Mouse (Mus musculus) hindbrain, postnatal 0 days (tissue): Measurements from ENCODE around the gene Ddx39. TPM values are rescaled to one million over a fixed set of nuclear protein-coding genes. Genes with fewer than 3 reads are reported as not detected.

Source experiments
- ATAC-seq: fragments of 200-750 bp; cut with Nextera tagmentation; 2 replicates; pipeline ENCODE4 v1.8.0; 2017; ENCODE audit warnings: mild to moderate bottlenecking, moderate TSS enrichment, moderate library complexity
- DNase-seq: peaks from one replicate; pipeline ENCODE4 v3.0.0-alpha.2; 2015; ENCODE audit warnings: low spot score
- H3K27ac ChIP-seq: fragments of 300-500 bp; sonication (generic); 2 replicates; pipeline ENCODE4 v1.5.1; 2014; ENCODE audit warnings: mild to moderate bottlenecking
- H3K27me3 ChIP-seq: fragments of 300-500 bp; sonication (generic); 2 replicates; pipeline ENCODE4 v1.6.1; 2014; ENCODE audit warnings: low read length, mixed read lengths; ENCODE audit not compliant: insufficient read depth
- H3K36me3 ChIP-seq: fragments of 300-500 bp; sonication (generic); 2 replicates; pipeline ENCODE4 v1.6.1; 2014; ENCODE audit warnings: low read length, mixed read lengths; ENCODE audit not compliant: insufficient read depth
- H3K4me1 ChIP-seq: fragments of 300-500 bp; sonication (generic); 2 replicates; pipeline ENCODE4 v1.6.1; 2014; ENCODE audit warnings: antibody characterized with exemption, low read length, mixed read lengths; ENCODE audit not compliant: insufficient read depth
- H3K4me2 ChIP-seq: fragments of 300-500 bp; sonication (generic); 2 replicates; pipeline ENCODE4 v1.6.1; 2014; ENCODE audit warnings: low read depth, mild to moderate bottlenecking, low read length, moderate library complexity, mixed read lengths
- H3K4me3 ChIP-seq: fragments of 300-500 bp; sonication (generic); 2 replicates; pipeline ENCODE4 v1.5.1; 2014; ENCODE audit warnings: low read length
- H3K9ac ChIP-seq: fragments of 300-500 bp; sonication (generic); replicated peaks from 2 replicates; pipeline ENCODE4 v1.6.1; 2014; ENCODE audit warnings: mild to moderate bottlenecking, low read length, moderate library complexity, mixed read lengths
- H3K9me3 ChIP-seq: fragments of 300-500 bp; sonication (generic); 2 replicates; pipeline ENCODE4 v1.6.1; 2016; ENCODE audit warnings: low read length, mixed read lengths
- CTCF ChIP-seq: IDR thresholded peaks from 2 replicates; pipeline ENCODE4 v1.5.1; 2016; ENCODE audit warnings: antibody characterized with exemption, control low read depth, low read depth
- WGBS: fragments of 180-500 bp; shearing (Covaris S2); extraction: QIAGEN DNeasy Blood & Tissue Kit; methylation state at CpG from one replicate; pipeline ENCODE4 v1.1.7; 2014; 5-methylcytosine and 5-hydroxymethylcytosine counted together
- polyA plus RNA-seq: library from polyadenylated mRNA; unstranded; fragments of >200 nt; fragmentation: Nextera tagmentation; extraction: Ambion mirVana; gene quantifications from 2 replicates; pipeline ENCODE4 v1.2.1, GENCODE M21; 2015
- total RNA-seq: library from RNA; depleted of rRNA; stranded (reverse); fragments of >200 nt; gene quantifications from 2 replicates; pipeline ENCODE4 v1.2.3, GENCODE M21; 2014

The Ddx39 gene
- total and polyA plus RNA-seq, 2 experiments from 2014 or later = 44.6 to 72.3 TPM

DNA sequence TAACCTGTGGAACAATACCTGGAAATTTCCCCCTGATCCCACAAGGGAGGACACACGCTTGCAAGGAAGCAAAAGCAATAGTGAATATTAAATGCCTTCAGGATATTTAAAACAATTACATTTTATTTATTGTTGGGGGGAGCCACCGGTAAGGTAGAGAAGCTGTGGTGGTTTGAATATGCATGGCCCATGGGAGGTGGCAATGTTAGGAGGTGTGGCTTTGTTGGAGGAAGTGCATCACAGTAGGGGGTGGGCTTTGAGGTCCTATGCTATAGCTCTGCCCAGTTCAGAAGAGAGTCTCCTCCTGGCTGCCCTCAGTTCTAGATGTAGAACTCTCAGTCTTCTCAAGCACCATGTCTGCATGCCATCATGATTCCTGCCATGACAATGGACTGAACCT is 49.7 kb downstream of the Ddx39 start:
- H3K36me3 ChIP-seq = no peaks in the 10 kb centered on the region
- 87% methylated on average over 2 of the region's 2 CpGs for WGBS
- ATAC-seq = no peak
- H3K27me3 ChIP-seq = no peaks in the 10 kb centered on the region
- H3K9ac ChIP-seq = no peak overlapping the region
- no peak overlapping the region for H3K27ac ChIP-seq
- H3K4me3 ChIP-seq = no peak overlapping the region
- TF ChIP-seq CTCF = no peak
- H3K4me2 ChIP-seq = no peak overlapping the region
- no peaks in the 10 kb centered on the region for H3K9me3 ChIP-seq
- no peak for DNase-seq
- H3K4me1 ChIP-seq = no peaks in the 10 kb centered on the region

- no peaks in the 10 kb centered on the region for H3K4me1 ChIP-seq
- H3K9ac ChIP-seq = no peak overlapping the region
- no peaks in the 10 kb centered on the region for H3K27me3 ChIP-seq
- DNase-seq = no peak
- H3K36me3 ChIP-seq = no peaks in the 10 kb centered on the region
- TF ChIP-seq CTCF = no peak
- ATAC-seq = no peak
- H3K4me3 ChIP-seq = no peak overlapping the region
- no peak overlapping the region for H3K4me2 ChIP-seq
- H3K9me3 ChIP-seq = no peaks in the 10 kb centered on the region
- no peak overlapping the region for H3K27ac ChIP-seq
Measured at GRCm38 (mm10) chr8:83765663-83766062, 50.7 kb downstream of the Ddx39 start.

DNA sequence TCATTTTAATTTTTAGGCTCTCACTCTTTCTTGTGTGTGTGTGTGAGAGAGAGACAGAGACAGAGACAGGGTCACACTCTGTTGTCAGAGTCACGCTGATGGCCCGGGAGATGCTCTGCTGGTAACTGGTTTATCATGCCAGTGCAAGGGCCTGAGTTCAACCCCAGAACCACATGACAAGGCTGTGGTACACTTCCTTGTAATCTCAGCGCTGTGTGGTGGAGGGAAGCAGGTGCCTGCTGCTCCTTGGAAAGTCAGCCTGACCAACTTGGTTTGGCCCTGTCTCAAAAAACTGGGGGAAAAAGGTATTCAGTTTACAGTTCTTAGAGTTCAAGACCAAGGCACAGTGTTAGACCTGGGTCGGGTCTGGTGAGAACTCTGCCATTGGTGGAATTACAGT is 52.5 kb downstream of the Ddx39 start:
- Histone ChIP-seq H3K36me3 (no peaks in the 10 kb centered on the region), H3K9me3 (no peaks in the 10 kb centered on the region), H3K27me3 (no peaks in the 10 kb centered on the region), H3K27ac (no peak overlapping the region), H3K4me1 (0 out of 2 replicates have a peak, but pooled peaks cover under 1% of the 10 kb centered on the region), H3K4me3 (no peak overlapping the region), H3K4me2 (no peak overlapping the region), H3K9ac (no peak overlapping the region)
- DNase-seq = no peak
- no peak for TF ChIP-seq CTCF
- ATAC-seq = no peak
- WGBS = 86% methylated on average over 4 of the region's 4 CpGs

DNA sequence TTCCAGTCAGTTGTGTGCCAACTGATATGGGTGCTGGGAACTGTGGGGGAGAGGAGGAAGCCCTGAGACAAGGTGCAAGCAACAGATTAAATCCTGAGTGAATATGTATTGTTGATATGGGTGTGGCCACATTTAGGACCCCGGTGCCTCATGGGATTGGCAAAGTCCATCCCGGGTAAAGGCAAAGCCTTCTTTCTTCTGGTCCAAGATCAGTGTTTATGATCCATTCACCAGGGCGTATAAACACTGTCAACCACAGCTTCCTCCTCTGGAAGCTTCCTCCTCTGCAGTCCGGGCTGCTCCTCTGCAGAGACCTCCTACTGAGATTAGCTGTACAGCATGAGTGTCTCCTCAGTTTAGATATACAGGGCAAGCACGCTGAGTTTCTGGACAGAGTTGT is 53.5 kb downstream of the Ddx39 start:
- Histone ChIP-seq H3K27ac (no peak overlapping the region), H3K4me3 (no peak overlapping the region), H3K9me3 (no peaks in the 10 kb centered on the region), H3K36me3 (no peaks in the 10 kb centered on the region), H3K4me1 (0 out of 2 replicates have a peak, but pooled peaks cover 3% of the 10 kb centered on the region), H3K9ac (no peak overlapping the region), H3K27me3 (no peaks in the 10 kb centered on the region), H3K4me2 (no peak overlapping the region)
- DNase-seq (no peak), ATAC-seq (no peak)
- 61% methylated on average over 5 of the region's 5 CpGs for WGBS
- no peak for TF ChIP-seq CTCF

- H3K36me3 ChIP-seq = no peaks in the 10 kb centered on the region
- ATAC-seq (no peak), DNase-seq (no peak)
- H3K4me1 ChIP-seq = 0 out of 2 replicates have a peak, but pooled peaks cover 3% of the 10 kb centered on the region
- no peaks in the 10 kb centered on the region for H3K27me3 ChIP-seq
- no peaks in the 10 kb centered on the region for H3K9me3 ChIP-seq
- WGBS = 75% methylated on average over 7 of the region's 7 CpGs
- no peak for TF ChIP-seq CTCF
- H3K9ac ChIP-seq = no peak overlapping the region
- no peak overlapping the region for H3K4me3 ChIP-seq
- H3K27ac ChIP-seq = no peak overlapping the region
- no peak overlapping the region for H3K4me2 ChIP-seq
Measured at GRCm38 (mm10) chr8:83769720-83770119, 54.7 kb downstream of the Ddx39 start.

GRCm38 (mm10) chr8:83770669-83771068 is 55.7 kb downstream of the Ddx39 start:
- no peak overlapping the region for H3K4me2 ChIP-seq
- H3K9ac ChIP-seq = no peak overlapping the region
- H3K4me3 ChIP-seq = no peak overlapping the region
- H3K4me1 ChIP-seq = 0 out of 2 replicates have a peak, but pooled peaks cover 3% of the 10 kb centered on the region
- 91% methylated on average over 2 of the region's 2 CpGs for WGBS
- TF ChIP-seq CTCF = no peak
- H3K36me3 ChIP-seq = no peaks in the 10 kb centered on the region
- no peaks in the 10 kb centered on the region for H3K27me3 ChIP-seq
- no peak overlapping the region for H3K27ac ChIP-seq
- ATAC-seq = no peak
- no peak for DNase-seq
- H3K9me3 ChIP-seq = no peaks in the 10 kb centered on the region

GRCm38 (mm10) chr8:83771791-83772190 is 56.8 kb downstream of the Ddx39 start:
- H3K9ac ChIP-seq = no peak overlapping the region
- no peaks in the 10 kb centered on the region for H3K9me3 ChIP-seq
- no peak for DNase-seq
- no peak for TF ChIP-seq CTCF
- 0 out of 2 replicates have a peak, but pooled peaks cover 3% of the 10 kb centered on the region for H3K4me1 ChIP-seq
- H3K36me3 ChIP-seq = no peaks in the 10 kb centered on the region
- ATAC-seq = no peak
- 70% methylated on average over 4 of the region's 4 CpGs for WGBS
- H3K4me3 ChIP-seq = no peak overlapping the region
- no peak overlapping the region for H3K4me2 ChIP-seq
- no peaks in the 10 kb centered on the region for H3K27me3 ChIP-seq
- H3K27ac ChIP-seq = no peak overlapping the region
